Mouse (Mus musculus): ENCODE measurements around the gene Spen.

- TF ChIP-seq CTCF (IDR thresholded peaks at IDR 0.05) (no peak), EP300 (IDR thresholded peaks at IDR 0.05; ENCODE audit: insufficient read depth, low read depth, low read length) (no peak)
These were observed 33.5 kb upstream of the Spen start for GRCm38 (mm10) chr4:141571934-141572333.

Data from heart, adult 2 months (tissue).